13 mouse cellular contexts compared by ENCODE assay signal in the genomic region with DNA sequence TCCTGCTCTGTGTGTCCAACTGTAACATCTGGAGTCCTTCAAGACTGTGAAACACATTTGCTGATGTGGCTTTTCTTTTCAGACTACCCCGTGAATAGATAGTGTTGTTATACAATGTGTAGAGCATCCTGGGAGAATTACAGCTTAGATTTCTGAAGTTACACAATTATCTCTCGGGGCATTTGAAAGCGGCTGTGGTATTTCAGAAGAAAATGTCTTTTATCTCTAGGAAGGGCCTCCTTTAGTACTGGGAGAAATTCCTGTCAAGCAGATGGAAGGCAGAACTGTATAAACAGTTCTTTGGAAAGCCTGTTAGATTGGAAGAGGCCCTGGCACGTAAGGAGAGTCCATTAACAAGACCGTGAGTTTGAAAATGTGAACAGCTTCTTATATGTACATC.
DNase-seq lines count a peak whose midpoint lies in the region; ATAC-seq and TF ChIP-seq lines count a peak whose summit lies in the region.
"Had no signal": no experiment of that assay in that cellular context is flagged by ENCODE, and none has a peak within 500 bp of the region (broad histone marks: within the 10 kb centered on the region; RNA-seq: fewer than 3 reads in every experiment).

No protein-coding gene starts in this region.

- H3K9me3 ChIP-seq in kidney, postnatal 0 days (replicated peaks; ENCODE audit: low read length): no peaks in the 10 kb centered on the region
- H3K9me3 ChIP-seq in heart, embryonic 11.5 days (replicated peaks; ENCODE audit: control insufficient read depth, low read length): no peaks in the 10 kb centered on the region
- H3K9me3 ChIP-seq in hindbrain, embryonic 13.5 days: no peaks in the 10 kb centered on the region

- TF ChIP-seq CTCF in kidney, postnatal 0 days (IDR thresholded peaks at IDR 0.05; ENCODE audit: low read depth): no peak

- no peak overlapping the region for H3K27ac ChIP-seq in kidney, postnatal 0 days
- H3K27ac ChIP-seq in heart, embryonic 11.5 days (ENCODE audit: low read depth, low read length): peak overlapping the region; percentile 80
- H3K27ac ChIP-seq in hindbrain, embryonic 13.5 days: no peak overlapping the region

- ATAC-seq in kidney, postnatal 0 days (replicated peaks; ENCODE audit: low FRiP score, low read depth): no peak
- ATAC-seq in heart, embryonic 11.5 days (replicated peaks; ENCODE audit: insufficient number of reproducible peaks, low FRiP score, low TSS enrichment): peak; percentile 52; the same call in 1 of the 2 replicates
- ATAC-seq in hindbrain, embryonic 13.5 days (ENCODE audit: low FRiP score): no peak

- no peaks in the 10 kb centered on the region for H3K36me3 ChIP-seq in kidney, postnatal 0 days (ENCODE audit: insufficient read depth, low read length)
- no peaks in the 10 kb centered on the region for H3K36me3 ChIP-seq in heart, embryonic 11.5 days (ENCODE audit: control insufficient read depth, insufficient read depth, low read length)
- no peaks in the 10 kb centered on the region for H3K36me3 ChIP-seq in hindbrain, embryonic 13.5 days

- peak; percentile 30 for DNase-seq in embryo, embryonic 10.5 days (ENCODE audit: low spot score)
- no peak for DNase-seq in embryo, embryonic 9.5 days (ENCODE audit: extremely low spot score)
- DNase-seq in kidney, postnatal 0 days (ENCODE audit: low spot score): peak; percentile 26
- no peak for DNase-seq in kidney, adult 11 months
- peak; percentile 15 for DNase-seq in lung, postnatal 10 days
- DNase-seq in frontal cortex, postnatal 36 days (ENCODE audit: low spot score in 2 of 2): no peak
- DNase-seq: cerebellum, adult 18-20 months; kidney, postnatal 14 days; layer of hippocampus, postnatal 36 days; liver had no signal

- H3K4me1 ChIP-seq in kidney, postnatal 0 days (replicated peaks; ENCODE audit: insufficient read depth, low read length): 0 out of 2 replicates have a peak, but pooled peaks cover 6% of the 10 kb centered on the region
- peaks cover 23% of the 10 kb centered on the region for H3K4me1 ChIP-seq in heart, embryonic 11.5 days (ENCODE audit: control insufficient read depth, insufficient read depth, low read length)
- H3K4me1 ChIP-seq in hindbrain, embryonic 13.5 days (replicated peaks): peaks cover 11% of the 10 kb centered on the region

- no peak overlapping the region for H3K4me2 ChIP-seq in kidney, postnatal 0 days (ENCODE audit: low read length)
- H3K4me2 ChIP-seq in heart, embryonic 11.5 days: no peak overlapping the region
- H3K4me2 ChIP-seq in hindbrain, embryonic 13.5 days: no peak overlapping the region

- no peak overlapping the region for H3K9ac ChIP-seq in kidney, postnatal 0 days (ENCODE audit: low read depth, low read length)
- H3K9ac ChIP-seq in heart, embryonic 11.5 days (ENCODE audit: low read depth, low read length): no peak overlapping the region
- no peak overlapping the region for H3K9ac ChIP-seq in hindbrain, embryonic 13.5 days

- 62% methylated on average over 5 of the region's 5 CpGs for WGBS in kidney, postnatal 0 days
- WGBS in heart, embryonic 11.5 days (ENCODE audit: insufficient replicate concordance): 10% methylated on average over 5 of the region's 5 CpGs
- WGBS in hindbrain, embryonic 13.5 days: 68% methylated on average over 5 of the region's 5 CpGs

- H3K4me3 ChIP-seq in kidney, postnatal 0 days (replicated peaks; ENCODE audit: low read depth, low read length): no peak overlapping the region
- no peak overlapping the region for H3K4me3 ChIP-seq in heart, embryonic 11.5 days (ENCODE audit: low read depth, low read length)
- H3K4me3 ChIP-seq in hindbrain, embryonic 13.5 days: no peak overlapping the region
- H3K4me3 ChIP-seq: myocyte had no signal

- no peaks in the 10 kb centered on the region for H3K27me3 ChIP-seq in kidney, postnatal 0 days (ENCODE audit: insufficient read depth, low read length)
- no peaks in the 10 kb centered on the region for H3K27me3 ChIP-seq in heart, embryonic 11.5 days (ENCODE audit: control insufficient read depth, insufficient read depth, low read length)
- H3K27me3 ChIP-seq in hindbrain, embryonic 13.5 days: no peaks in the 10 kb centered on the region

Comparison
In these comparisons a context has a peak if more than half of its experiments do, and no peak if none do; other contexts are left out.
1. DNase-seq: peak in embryo, embryonic 10.5 days (single experiment), kidney, postnatal 0 days (single experiment) and lung, postnatal 10 days (single experiment); none in embryo, embryonic 9.5 days (single experiment), kidney, adult 11 months (single experiment) and frontal cortex, postnatal 36 days (0 of 2).